Mouse (Mus musculus) midbrain, embryonic 11.5 days (tissue): ENCODE results near the gene Itga9. TPM values are rescaled to one million over a fixed set of nuclear protein-coding genes. Genes with fewer than 3 reads are reported as not detected.

Source experiments
- ATAC-seq: fragments of 200-750 bp; cut with Nextera tagmentation; 2 replicates; pipeline ENCODE4 v1.8.0; 2017; ENCODE audit warnings: moderate TSS enrichment, moderate library complexity; ENCODE audit not compliant: low FRiP score
- DNase-seq: peaks from one replicate; pipeline ENCODE4 v3.0.0; 2015; ENCODE audit warnings: low spot score; ENCODE audit errors: missing footprints
- H3K27ac ChIP-seq: fragments of 300-500 bp; sonication (generic); 2 replicates; pipeline ENCODE4 v1.5.1; 2014; ENCODE audit warnings: low read depth, low read length
- H3K27me3 ChIP-seq: fragments of 300-500 bp; sonication (generic); 2 replicates; pipeline ENCODE4 v1.6.1; 2014; ENCODE audit warnings: mild to moderate bottlenecking, low read length, moderate library complexity, mixed read lengths; ENCODE audit not compliant: control insufficient read depth, insufficient read depth
- H3K36me3 ChIP-seq: fragments of 300-500 bp; sonication (generic); 2 replicates; pipeline ENCODE4 v1.6.1; 2014; ENCODE audit warnings: mild to moderate bottlenecking, low read length, moderate library complexity, mixed read lengths; ENCODE audit not compliant: control insufficient read depth, insufficient read depth
- H3K4me1 ChIP-seq: fragments of 300-500 bp; sonication (generic); 2 replicates; pipeline ENCODE4 v1.6.1; 2014; ENCODE audit warnings: low read length; ENCODE audit not compliant: control insufficient read depth, insufficient read depth
- H3K4me2 ChIP-seq: fragments of 300-500 bp; sonication (generic); 2 replicates; pipeline ENCODE4 v1.6.1; 2014; ENCODE audit warnings: mild to moderate bottlenecking, moderate library complexity
- H3K4me3 ChIP-seq: fragments of 300-500 bp; sonication (generic); 2 replicates; pipeline ENCODE4 v1.5.1; 2014; ENCODE audit warnings: low read depth, low read length
- H3K9ac ChIP-seq: fragments of 300-500 bp; sonication (generic); 2 replicates; pipeline ENCODE4 v1.6.1; 2014; ENCODE audit warnings: low read length
- H3K9me3 ChIP-seq: fragments of 300-500 bp; sonication (generic); 2 replicates; pipeline ENCODE4 v1.6.1; 2016; ENCODE audit warnings: low read length; ENCODE audit not compliant: control insufficient read depth
- WGBS: fragments of 180-500 bp; shearing (Covaris S2); extraction: QIAGEN DNeasy Blood & Tissue Kit; methylation state at CpG from one replicate; pipeline ENCODE4 v1.1.7; 2014; 5-methylcytosine and 5-hydroxymethylcytosine counted together
- polyA plus RNA-seq: library from polyadenylated mRNA; unstranded; fragments of >200 nt; fragmentation: Nextera tagmentation; extraction: Ambion mirVana; gene quantifications from 2 replicates; pipeline ENCODE4 v1.2.1, GENCODE M21; 2014

The Itga9 gene
- polyA plus RNA-seq, 1 experiment from 2014 or later = 4.0 TPM

DNA sequence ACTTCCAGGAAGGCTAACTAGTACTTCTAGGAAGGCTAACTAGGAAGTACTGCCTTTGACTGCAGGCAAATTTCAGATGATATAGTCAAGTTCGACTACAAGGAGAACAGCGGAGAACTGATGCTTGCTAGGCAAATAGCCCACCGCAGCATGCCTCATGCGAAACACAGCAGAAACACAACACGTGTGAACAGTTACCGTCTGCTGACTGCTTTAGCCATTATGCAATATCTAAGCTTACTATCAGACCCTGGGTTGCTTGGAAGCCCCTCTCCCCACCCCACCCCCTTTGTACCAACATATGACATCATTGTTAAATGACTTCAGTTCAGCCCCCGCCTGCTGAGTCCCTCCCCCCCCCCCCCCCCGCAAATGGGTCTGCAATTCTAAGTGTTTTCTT lies 123.7 kb downstream of the Itga9 start:
- WGBS = 92% methylated on average over 7 of the region's 8 CpGs
- H3K4me2 ChIP-seq = no peak overlapping the region
- H3K4me3 ChIP-seq = no peak overlapping the region
- DNase-seq (no peak), ATAC-seq (no peak)
- no peak overlapping the region for H3K27ac ChIP-seq
- H3K4me1 ChIP-seq = no peaks in the 10 kb centered on the region
- no peaks in the 10 kb centered on the region for H3K27me3 ChIP-seq
- no peak overlapping the region for H3K9ac ChIP-seq
- H3K36me3 ChIP-seq = no peaks in the 10 kb centered on the region
- H3K9me3 ChIP-seq = no peaks in the 10 kb centered on the region

DNA sequence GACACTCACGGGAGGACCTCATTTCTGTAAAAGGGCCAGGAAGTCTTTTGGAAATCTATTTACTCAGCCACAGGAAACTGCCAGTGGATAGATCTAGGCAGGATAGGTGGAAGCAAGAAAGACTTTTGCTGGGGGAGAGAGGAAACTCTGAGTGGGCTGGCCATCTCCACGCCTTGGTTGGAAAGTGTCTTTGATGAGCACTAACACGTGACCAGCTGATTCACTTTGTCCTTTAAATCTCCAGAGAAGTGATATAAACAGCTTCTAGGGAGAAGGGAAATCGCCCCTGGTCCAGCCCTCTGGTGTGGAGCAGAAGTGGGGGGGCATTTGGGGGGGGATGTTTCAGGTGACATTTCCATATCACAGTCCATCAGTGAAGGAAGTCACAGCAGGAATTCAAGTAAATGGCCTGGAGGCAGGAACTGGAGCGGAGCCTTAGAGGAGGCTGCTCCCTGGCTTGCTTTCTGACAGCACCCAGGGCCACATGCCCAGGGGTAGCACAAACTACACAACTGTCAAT lies 124.4 kb downstream of the Itga9 start:
- Histone ChIP-seq H3K36me3 (no peaks in the 10 kb centered on the region), H3K4me2 (no peak overlapping the region), H3K9ac (no peak overlapping the region), H3K4me1 (no peaks in the 10 kb centered on the region), H3K27ac (no peak overlapping the region), H3K4me3 (no peak overlapping the region), H3K27me3 (no peaks in the 10 kb centered on the region), H3K9me3 (no peaks in the 10 kb centered on the region)
- 49% methylated on average over 5 of the region's 5 CpGs for WGBS
- DNase-seq (no peak), ATAC-seq (no peak)

DNA sequence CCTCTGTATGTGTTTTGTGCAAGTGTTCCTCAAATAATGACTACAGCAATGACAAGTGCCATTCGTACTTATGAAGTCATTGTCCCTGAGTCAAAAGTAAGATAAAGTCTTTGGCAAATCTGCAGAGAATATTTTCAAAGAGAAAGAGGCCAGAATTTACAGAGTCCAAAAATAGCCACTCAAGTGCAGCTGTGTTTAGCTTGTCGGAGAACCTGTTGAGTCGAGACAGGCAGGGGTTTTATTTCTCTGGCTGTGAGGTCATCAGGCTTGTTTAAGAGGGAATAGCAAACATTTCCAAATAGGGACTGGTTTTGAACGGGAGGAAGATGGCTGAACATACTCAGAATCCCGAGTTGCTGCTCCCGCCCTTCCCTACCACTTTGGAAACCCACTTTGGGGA lies 125.2 kb downstream of the Itga9 start:
- no peaks in the 10 kb centered on the region for H3K4me1 ChIP-seq
- H3K9ac ChIP-seq = no peak overlapping the region
- H3K4me2 ChIP-seq = no peak overlapping the region
- H3K36me3 ChIP-seq = no peaks in the 10 kb centered on the region
- H3K4me3 ChIP-seq = no peak overlapping the region
- ATAC-seq (no peak), DNase-seq (no peak)
- 79% methylated on average over 6 of the region's 6 CpGs for WGBS
- no peaks in the 10 kb centered on the region for H3K9me3 ChIP-seq
- no peak overlapping the region for H3K27ac ChIP-seq
- no peaks in the 10 kb centered on the region for H3K27me3 ChIP-seq

DNA sequence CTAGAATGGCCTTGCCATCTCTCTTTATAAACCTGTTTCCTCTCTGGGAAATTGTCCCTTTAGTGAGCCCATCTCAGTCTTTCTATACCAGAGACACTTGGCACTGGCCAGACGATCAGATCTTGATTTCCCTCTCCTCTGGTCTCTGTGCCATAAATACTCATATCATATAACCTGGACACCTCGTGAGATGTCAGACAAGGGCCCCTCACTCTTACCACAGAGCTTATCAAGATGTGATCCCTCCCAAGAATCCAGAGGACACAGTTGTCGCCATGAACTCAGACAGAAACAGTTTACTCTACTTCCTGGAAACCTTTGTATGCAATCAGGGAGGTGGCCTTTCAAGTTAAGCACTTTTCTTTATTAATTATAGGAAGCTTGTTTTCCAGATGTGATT lies 127.1 kb downstream of the Itga9 start:
- Histone ChIP-seq H3K27ac (no peak overlapping the region), H3K4me2 (no peak overlapping the region), H3K4me3 (no peak overlapping the region), H3K9ac (no peak overlapping the region), H3K27me3 (no peaks in the 10 kb centered on the region), H3K4me1 (no peaks in the 10 kb centered on the region), H3K36me3 (no peaks in the 10 kb centered on the region), H3K9me3 (no peaks in the 10 kb centered on the region)
- ATAC-seq (no peak), DNase-seq (no peak)
- 91% methylated on average over 3 of the region's 3 CpGs for WGBS

DNA sequence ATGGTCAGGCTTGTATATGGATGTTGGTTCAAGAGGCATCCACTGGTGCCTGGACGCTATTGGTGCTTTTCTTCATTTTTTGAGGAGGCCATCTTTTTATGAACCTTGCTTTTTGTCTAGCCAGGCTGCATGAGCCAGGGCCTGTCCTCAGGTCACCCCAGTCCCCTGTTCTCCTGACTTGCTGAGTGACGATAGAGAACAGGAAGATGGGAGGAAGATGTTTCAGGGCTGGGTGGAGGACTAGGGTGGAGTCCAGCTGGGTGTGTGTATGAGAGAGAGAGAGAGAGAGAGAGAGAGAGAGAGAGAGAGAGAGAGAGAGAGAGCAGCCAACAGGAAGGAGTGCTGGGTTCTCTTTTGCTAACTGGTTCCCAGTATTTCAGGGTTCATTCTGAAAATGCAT lies 130.6 kb downstream of the Itga9 start:
- ATAC-seq (no peak), DNase-seq (no peak)
- no peaks in the 10 kb centered on the region for H3K27me3 ChIP-seq
- H3K4me3 ChIP-seq = no peak overlapping the region
- no peaks in the 10 kb centered on the region for H3K9me3 ChIP-seq
- H3K27ac ChIP-seq = no peak overlapping the region
- H3K36me3 ChIP-seq = no peaks in the 10 kb centered on the region
- H3K9ac ChIP-seq = no peak overlapping the region
- H3K4me2 ChIP-seq = no peak overlapping the region
- no peaks in the 10 kb centered on the region for H3K4me1 ChIP-seq
- 89% methylated on average over 2 of the region's 2 CpGs for WGBS

DNA sequence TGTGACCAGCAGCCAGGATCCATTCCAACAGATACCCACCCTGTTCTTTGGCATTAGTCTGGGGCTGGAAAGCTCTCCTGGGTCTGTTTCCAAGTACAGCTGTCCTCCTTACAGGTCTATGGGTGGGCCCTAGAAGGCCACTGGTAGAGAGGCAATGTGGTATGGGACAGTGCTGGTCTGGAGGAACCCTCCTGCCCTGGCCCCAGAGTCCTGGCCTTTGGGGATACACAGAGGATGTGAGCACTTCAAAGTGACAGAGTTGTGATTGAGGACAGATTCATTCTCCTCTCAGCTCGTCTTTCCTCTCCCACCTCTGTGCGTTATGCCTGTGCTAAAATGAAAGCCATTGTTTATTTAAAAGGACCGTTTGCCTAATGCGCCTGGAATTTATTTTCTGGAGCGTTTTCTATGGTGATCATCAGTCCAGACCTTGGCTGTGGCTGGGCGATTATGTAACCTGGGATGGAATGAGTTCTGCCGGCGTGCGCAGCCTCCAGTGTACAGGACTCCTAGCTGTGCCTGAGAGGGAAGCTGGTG lies 131.2 kb downstream of the Itga9 start:
- H3K27me3 ChIP-seq = no peaks in the 10 kb centered on the region
- H3K4me2 ChIP-seq = no peak overlapping the region
- ATAC-seq (no peak), DNase-seq (no peak)
- no peaks in the 10 kb centered on the region for H3K4me1 ChIP-seq
- H3K9me3 ChIP-seq = no peaks in the 10 kb centered on the region
- no peaks in the 10 kb centered on the region for H3K36me3 ChIP-seq
- no peak overlapping the region for H3K4me3 ChIP-seq
- H3K9ac ChIP-seq = no peak overlapping the region
- H3K27ac ChIP-seq = no peak overlapping the region
- 73% methylated on average over 9 of the region's 9 CpGs for WGBS

DNA sequence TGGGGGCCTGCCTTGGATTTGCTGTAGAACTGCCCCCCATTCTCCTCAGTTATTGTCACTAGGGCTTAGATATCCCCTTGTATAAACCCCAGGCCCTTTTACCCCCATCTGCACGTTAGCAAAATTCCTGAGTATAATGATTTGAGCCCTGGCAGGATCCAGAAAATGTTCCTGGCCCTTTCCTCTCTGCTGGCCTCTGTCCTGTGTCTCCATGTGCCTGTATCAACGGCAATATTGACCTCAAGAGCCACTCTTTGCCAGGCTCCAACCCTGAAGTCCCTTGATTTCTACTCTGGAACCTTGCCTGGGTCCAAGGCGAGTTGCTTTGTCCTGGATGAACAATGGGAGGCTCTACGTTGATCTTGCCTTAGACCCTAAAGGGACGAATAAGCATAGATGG lies 131.8 kb downstream of the Itga9 start:
- H3K9me3 ChIP-seq = no peaks in the 10 kb centered on the region
- H3K9ac ChIP-seq = no peak overlapping the region
- no peaks in the 10 kb centered on the region for H3K27me3 ChIP-seq
- H3K4me1 ChIP-seq = no peaks in the 10 kb centered on the region
- 81% methylated on average over 5 of the region's 5 CpGs for WGBS
- no peak for DNase-seq
- no peak overlapping the region for H3K27ac ChIP-seq
- H3K36me3 ChIP-seq = no peaks in the 10 kb centered on the region
- no peak for ATAC-seq
- H3K4me2 ChIP-seq = no peak overlapping the region
- no peak overlapping the region for H3K4me3 ChIP-seq

DNA sequence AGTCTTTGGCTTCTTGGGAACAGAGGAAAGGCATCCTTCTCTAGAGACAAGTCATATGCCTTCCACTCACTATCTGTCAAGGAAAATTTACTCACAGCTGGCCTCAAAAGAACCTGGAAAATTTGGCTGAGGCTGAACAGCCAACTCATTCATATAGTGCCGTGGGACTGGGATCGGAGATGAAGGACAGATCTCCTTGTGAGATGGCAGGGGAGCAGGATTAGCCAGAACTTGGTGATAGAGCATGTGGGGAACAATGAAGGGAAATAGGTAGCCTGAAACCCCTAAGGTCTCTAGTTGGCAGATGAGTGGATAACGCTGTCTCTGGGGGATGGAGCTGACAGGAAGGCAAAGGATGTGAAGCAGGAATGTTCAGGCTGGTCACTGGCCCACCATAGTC lies 132.6 kb downstream of the Itga9 start:
- Histone ChIP-seq H3K4me1 (no peaks in the 10 kb centered on the region), H3K4me3 (no peak overlapping the region), H3K27me3 (no peaks in the 10 kb centered on the region), H3K9ac (no peak overlapping the region), H3K36me3 (no peaks in the 10 kb centered on the region), H3K4me2 (no peak overlapping the region), H3K27ac (no peak overlapping the region), H3K9me3 (no peaks in the 10 kb centered on the region)
- DNase-seq = no peak
- 93% methylated on average over 3 of the region's 3 CpGs for WGBS
- ATAC-seq = no peak

DNA sequence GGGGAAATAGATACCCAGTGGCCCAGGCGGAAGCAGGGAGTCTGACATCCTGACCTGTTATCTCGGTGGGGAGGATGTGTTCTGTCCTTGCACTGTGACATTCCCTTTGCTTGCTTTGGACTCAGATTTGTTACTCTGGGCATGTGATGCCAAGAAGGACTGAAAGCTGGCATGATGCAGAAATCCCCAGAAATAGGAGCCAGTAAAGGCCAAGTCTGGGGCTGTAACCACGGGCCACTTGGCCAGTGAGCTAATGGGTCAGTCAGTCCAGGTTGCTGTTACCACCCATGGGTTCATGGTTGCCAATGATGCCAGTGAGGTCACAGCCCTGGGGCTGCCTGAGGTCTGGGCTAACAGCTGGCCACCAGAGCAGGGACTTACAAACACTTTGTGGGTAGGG lies 133.2 kb downstream of the Itga9 start:
- WGBS = 92% methylated on average over 3 of the region's 3 CpGs
- ATAC-seq = no peak
- Histone ChIP-seq H3K9me3 (no peaks in the 10 kb centered on the region), H3K36me3 (no peaks in the 10 kb centered on the region), H3K27ac (no peak overlapping the region), H3K9ac (no peak overlapping the region), H3K27me3 (no peaks in the 10 kb centered on the region), H3K4me2 (no peak overlapping the region), H3K4me1 (no peaks in the 10 kb centered on the region), H3K4me3 (no peak overlapping the region)
- DNase-seq = no peak

DNA sequence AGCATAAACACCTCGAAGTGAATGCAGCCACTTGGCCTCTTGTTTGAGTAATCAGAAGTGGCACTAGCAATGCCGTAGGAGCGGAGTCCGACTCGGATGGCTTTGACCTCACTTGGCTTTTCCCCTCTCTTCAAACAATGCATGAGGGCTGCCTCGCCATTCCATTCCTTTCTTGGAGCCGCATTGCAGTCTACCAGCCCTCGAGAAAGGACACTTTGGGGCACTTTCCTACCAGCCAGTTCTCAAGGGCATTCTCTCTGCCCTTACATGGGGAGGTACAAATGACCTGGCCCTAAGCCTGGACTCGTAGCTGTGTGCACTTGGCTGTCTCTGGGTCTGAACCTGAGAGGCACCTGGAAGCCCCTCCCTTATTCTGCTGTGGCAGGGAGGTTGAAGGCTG lies 134.8 kb downstream of the Itga9 start:
- H3K4me3 ChIP-seq = no peak overlapping the region
- WGBS = 75% methylated on average over 9 of the region's 9 CpGs

More for the DNA sequence above, 134.8 kb downstream of the Itga9 start:
- Histone ChIP-seq H3K4me1 (no peaks in the 10 kb centered on the region), H3K9me3 (no peaks in the 10 kb centered on the region), H3K27ac (no peak overlapping the region), H3K27me3 (no peaks in the 10 kb centered on the region), H3K4me2 (no peak overlapping the region), H3K9ac (no peak overlapping the region), H3K36me3 (no peaks in the 10 kb centered on the region)
- DNase-seq (no peak), ATAC-seq (no peak)
